Mouse (Mus musculus) left cerebral cortex, adult 9 months (tissue): ENCODE results near the gene Nkx2-5.

Source experiments
- DNase-seq, 2 experiments: peaks; one replicate each; pipeline ENCODE4 v3.0.0; 2022; ENCODE audit warnings: low spot score in 2 of 2

Nkx2-5 gene

GRCm38 (mm10) chr17:26789460-26790268, 55.1 kb downstream of the Nkx2-5 start:
- no peak for DNase-seq

GRCm38 (mm10) chr17:26788986-26789385, 55.8 kb downstream of the Nkx2-5 start:
- no peak for DNase-seq
